Mouse (Mus musculus): ENCODE data around the gene Krtap5-3. TPM values are rescaled to one million over a fixed set of nuclear protein-coding genes. Genes with fewer than 3 reads are reported as not detected.
"Not testable (repeated sequence)": the region's sequence is repeated elsewhere in the genome, so short reads cannot be mapped to it uniquely, and the experiment has no call there.

Gene Krtap5-3
- polyA plus RNA-seq, 1 experiment: not detected

- no peaks in the 10 kb centered on the region for H3K36me3 ChIP-seq (ENCODE audit: control insufficient read depth, insufficient read depth, low read length)
- H3K4me3 ChIP-seq (ENCODE audit: extremely low read depth, insufficient read depth, insufficient read length): no peak overlapping the region
- no peaks in the 10 kb centered on the region for H3K27me3 ChIP-seq (ENCODE audit: control insufficient read depth, insufficient read depth, low read length)
- no peak for TF ChIP-seq CTCF (IDR thresholded peaks at IDR 0.05; ENCODE audit: extremely low read depth, insufficient read depth, insufficient read length, insufficient replicate concordance)
- TF ChIP-seq POLR2A (IDR thresholded peaks at IDR 0.05; ENCODE audit: low read depth, low read length): no peak
- no peak for DNase-seq (ENCODE audit: low read depth in 1 of 2, low spot score in 2 of 2)
- H3K27ac ChIP-seq (ENCODE audit: insufficient read depth, low read length): no peak overlapping the region
- 93% methylated on average over 1 of the region's 1 CpGs for WGBS
- H3K4me1 ChIP-seq (ENCODE audit: control insufficient read depth, insufficient read depth, insufficient read length): no peaks in the 10 kb centered on the region
Observed at GRCm38 (mm10) chr7:142178685-142179084, 22.5 kb upstream of the Krtap5-3 start.

- no peaks in the 10 kb centered on the region for H3K27me3 ChIP-seq (ENCODE audit: control insufficient read depth, insufficient read depth, low read length)
- WGBS: 38% methylated on average over 1 of the region's 1 CpGs
- DNase-seq (ENCODE audit: low read depth in 1 of 2, low spot score in 2 of 2): no peak
- H3K4me1 ChIP-seq (ENCODE audit: control insufficient read depth, insufficient read depth, insufficient read length): no peaks in the 10 kb centered on the region
- H3K36me3 ChIP-seq (ENCODE audit: control insufficient read depth, insufficient read depth, low read length): no peaks in the 10 kb centered on the region
- H3K27ac ChIP-seq (ENCODE audit: insufficient read depth, low read length): no peak overlapping the region
- H3K4me3 ChIP-seq (ENCODE audit: extremely low read depth, insufficient read depth, insufficient read length): no peak overlapping the region
- TF ChIP-seq CTCF (IDR thresholded peaks at IDR 0.05; ENCODE audit: extremely low read depth, insufficient read depth, insufficient read length, insufficient replicate concordance) (no peak), POLR2A (IDR thresholded peaks at IDR 0.05; ENCODE audit: low read depth, low read length) (no peak)
Observed at GRCm38 (mm10) chr7:142181021-142181420, 20.1 kb upstream of the Krtap5-3 start.

- no peaks in the 10 kb centered on the region for H3K4me1 ChIP-seq (ENCODE audit: control insufficient read depth, insufficient read depth, insufficient read length)
- 86% methylated on average over 2 of the region's 2 CpGs for WGBS
- no peak for DNase-seq (ENCODE audit: low read depth in 1 of 2, low spot score in 2 of 2)
- H3K27ac ChIP-seq (ENCODE audit: insufficient read depth, low read length): no peak overlapping the region
- no peak for TF ChIP-seq CTCF (IDR thresholded peaks at IDR 0.05; ENCODE audit: extremely low read depth, insufficient read depth, insufficient read length, insufficient replicate concordance)
- no peak for TF ChIP-seq POLR2A (IDR thresholded peaks at IDR 0.05; ENCODE audit: low read depth, low read length)
- no peaks in the 10 kb centered on the region for H3K27me3 ChIP-seq (ENCODE audit: control insufficient read depth, insufficient read depth, low read length)
- H3K4me3 ChIP-seq (ENCODE audit: extremely low read depth, insufficient read depth, insufficient read length): no peak overlapping the region
- no peaks in the 10 kb centered on the region for H3K36me3 ChIP-seq (ENCODE audit: control insufficient read depth, insufficient read depth, low read length)
Observed at GRCm38 (mm10) chr7:142188156-142188555, 13.0 kb upstream of the Krtap5-3 start.

- Histone ChIP-seq H3K27me3 (ENCODE audit: control insufficient read depth, insufficient read depth, low read length) (no peaks in the 10 kb centered on the region), H3K36me3 (ENCODE audit: control insufficient read depth, insufficient read depth, low read length) (no peaks in the 10 kb centered on the region), H3K4me1 (ENCODE audit: control insufficient read depth, insufficient read depth, insufficient read length) (no peaks in the 10 kb centered on the region), H3K27ac (ENCODE audit: insufficient read depth, low read length) (no peak within 1 kb of the TSS), H3K4me3 (ENCODE audit: extremely low read depth, insufficient read depth, insufficient read length) (no peak within 1 kb of the TSS)
- no peak for TF ChIP-seq POLR2A (IDR thresholded peaks at IDR 0.05; ENCODE audit: low read depth, low read length)
- TF ChIP-seq CTCF (IDR thresholded peaks at IDR 0.05; ENCODE audit: extremely low read depth, insufficient read depth, insufficient read length, insufficient replicate concordance): no peak
- WGBS: 39% methylated on average over 2 of the region's 2 CpGs
- no peak for DNase-seq (ENCODE audit: low read depth in 1 of 2, low spot score in 2 of 2)
Observed at GRCm38 (mm10) chr7:142190289-142190688, 10.9 kb upstream of the Krtap5-3 start, which contains the start of gene Gm10153. Gene Gm10153 (minus strand): TSS chr7:142190389.

- H3K4me3 ChIP-seq (ENCODE audit: extremely low read depth, insufficient read depth, insufficient read length): no peak overlapping the region
- no peaks in the 10 kb centered on the region for H3K27me3 ChIP-seq (ENCODE audit: control insufficient read depth, insufficient read depth, low read length)
- H3K36me3 ChIP-seq (ENCODE audit: control insufficient read depth, insufficient read depth, low read length): no peaks in the 10 kb centered on the region
- TF ChIP-seq CTCF (IDR thresholded peaks at IDR 0.05; ENCODE audit: extremely low read depth, insufficient read depth, insufficient read length, insufficient replicate concordance): no peak
- TF ChIP-seq POLR2A (IDR thresholded peaks at IDR 0.05; ENCODE audit: low read depth, low read length): no peak
- H3K4me1 ChIP-seq (ENCODE audit: control insufficient read depth, insufficient read depth, insufficient read length): no peaks in the 10 kb centered on the region
- 62% methylated on average over 2 of the region's 2 CpGs for WGBS
- no peak for DNase-seq (ENCODE audit: low read depth in 1 of 2, low spot score in 2 of 2)
- no peak overlapping the region for H3K27ac ChIP-seq (ENCODE audit: insufficient read depth, low read length)
Observed at GRCm38 (mm10) chr7:142198748-142199147, 2.4 kb upstream of the Krtap5-3 start.

GRCm38 (mm10) chr7:142205488-142205887 is 4.3 kb downstream of the Krtap5-3 start:
- Histone ChIP-seq H3K4me3 (ENCODE audit: extremely low read depth, insufficient read depth, insufficient read length) (no peak overlapping the region), H3K36me3 (ENCODE audit: control insufficient read depth, insufficient read depth, low read length) (no peaks in the 10 kb centered on the region), H3K4me1 (ENCODE audit: control insufficient read depth, insufficient read depth, insufficient read length) (no peaks in the 10 kb centered on the region), H3K27me3 (ENCODE audit: control insufficient read depth, insufficient read depth, low read length) (no peaks in the 10 kb centered on the region), H3K27ac (ENCODE audit: insufficient read depth, low read length) (no peak overlapping the region)
- no peak for DNase-seq (ENCODE audit: low read depth in 1 of 2, low spot score in 2 of 2)
- TF ChIP-seq POLR2A (IDR thresholded peaks at IDR 0.05; ENCODE audit: low read depth, low read length) (no peak), CTCF (IDR thresholded peaks at IDR 0.05; ENCODE audit: extremely low read depth, insufficient read depth, insufficient read length, insufficient replicate concordance) (no peak)

GRCm38 (mm10) chr7:142206891-142207290 is 5.7 kb downstream of the Krtap5-3 start:
- DNase-seq (ENCODE audit: low read depth in 1 of 2, low spot score in 2 of 2); H3K36me3 ChIP-seq (ENCODE audit: control insufficient read depth, insufficient read depth, low read length); H3K27ac ChIP-seq (ENCODE audit: insufficient read depth, low read length); H3K27me3 ChIP-seq (ENCODE audit: control insufficient read depth, insufficient read depth, low read length); H3K4me3 ChIP-seq (ENCODE audit: extremely low read depth, insufficient read depth, insufficient read length); H3K4me1 ChIP-seq (ENCODE audit: control insufficient read depth, insufficient read depth, insufficient read length): not testable (repeated sequence)
- WGBS: 95% methylated on average over 5 of the region's 5 CpGs

Measured in spleen, adult 2 months (tissue).